Mouse (Mus musculus): ENCODE data around the gene Nfatc3.
A peak's percentile ranks its signal among the peaks of the same experiment; 100 is the strongest.
"Not testable (repeated sequence)": the region's sequence is repeated elsewhere in the genome, so short reads cannot be mapped to it uniquely, and the experiment has no call there.

Nfatc3 gene

GRCm38 (mm10) chr8:106058731-106059612, at the start of gene Nfatc3:
TSS of gene Nfatc3 (plus strand) at chr8:106058840.
- DNase-seq (ENCODE audit: extremely low spot score) = peak; percentile 95

GRCm38 (mm10) chr8:106010748-106011642, 47.6 kb upstream of the Nfatc3 start:
- DNase-seq (ENCODE audit: extremely low spot score) = peak; percentile 92

GRCm38 (mm10) chr8:106011643-106011986, 47.0 kb upstream of the Nfatc3 start, which contains the start of gene Ddx28:
TSS of gene Ddx28 (minus strand) at chr8:106011882.
- no peak for DNase-seq (ENCODE audit: extremely low spot score)

GRCm38 (mm10) chr8:106012203-106012602, 46.4 kb upstream of the Nfatc3 start:
- DNase-seq (ENCODE audit: extremely low spot score) = not testable (repeated sequence)

GRCm38 (mm10) chr8:106016284-106016683, 42.4 kb upstream of the Nfatc3 start:
- DNase-seq (ENCODE audit: extremely low spot score) = no peak

- DNase-seq (ENCODE audit: extremely low spot score) = no peak
These were observed 41.5 kb upstream of the Nfatc3 start for GRCm38 (mm10) chr8:106017130-106017529.

GRCm38 (mm10) chr8:106018039-106018438, 40.6 kb upstream of the Nfatc3 start:
- no peak for DNase-seq (ENCODE audit: extremely low spot score)

- peak; percentile 67 for DNase-seq (ENCODE audit: extremely low spot score)
These were observed 36.2 kb upstream of the Nfatc3 start for GRCm38 (mm10) chr8:106022483-106022882.

GRCm38 (mm10) chr8:106038721-106039120, 19.9 kb upstream of the Nfatc3 start:
- DNase-seq (ENCODE audit: extremely low spot score) = no peak

- no peak for DNase-seq (ENCODE audit: extremely low spot score)
These were observed 19.0 kb upstream of the Nfatc3 start for GRCm38 (mm10) chr8:106039605-106040004.

- DNase-seq (ENCODE audit: extremely low spot score) = no peak
These were observed 18.4 kb upstream of the Nfatc3 start for GRCm38 (mm10) chr8:106040218-106040617.

- DNase-seq (ENCODE audit: extremely low spot score) = no peak
These were observed 15.6 kb upstream of the Nfatc3 start for GRCm38 (mm10) chr8:106043055-106043454.

GRCm38 (mm10) chr8:106044151-106044550, 14.5 kb upstream of the Nfatc3 start:
- DNase-seq (ENCODE audit: extremely low spot score) = no peak

- no peak for DNase-seq (ENCODE audit: extremely low spot score)
These were observed 11.6 kb upstream of the Nfatc3 start for GRCm38 (mm10) chr8:106046872-106047559.

- no peak for DNase-seq (ENCODE audit: extremely low spot score)
These were observed 10.6 kb upstream of the Nfatc3 start for GRCm38 (mm10) chr8:106047854-106048630.

GRCm38 (mm10) chr8:106049840-106050239, 8.8 kb upstream of the Nfatc3 start:
- no peak for DNase-seq (ENCODE audit: extremely low spot score)

- no peak for DNase-seq (ENCODE audit: extremely low spot score)
These were observed 7.6 kb upstream of the Nfatc3 start for GRCm38 (mm10) chr8:106051068-106051467.

GRCm38 (mm10) chr8:106052510-106053089, 6.0 kb upstream of the Nfatc3 start:
- no peak for DNase-seq (ENCODE audit: extremely low spot score)

- DNase-seq (ENCODE audit: extremely low spot score) = no peak
These were observed 4.3 kb upstream of the Nfatc3 start for GRCm38 (mm10) chr8:106054190-106054811.

- no peak for DNase-seq (ENCODE audit: extremely low spot score)
These were observed 3.6 kb upstream of the Nfatc3 start for GRCm38 (mm10) chr8:106055038-106055437.

Measured in embryo, embryonic 9.5 days (tissue).